Mouse (Mus musculus): ENCODE results near the gene Lat. TPM values are rescaled to one million over a fixed set of nuclear protein-coding genes. Genes with fewer than 3 reads are reported as not detected.
"Not testable (repeated sequence)": the region's sequence is repeated elsewhere in the genome, so short reads cannot be mapped to it uniquely, and the experiment has no call there.

The Lat gene
- polyA plus RNA-seq, 1 experiment from 2014 or later = 4.5 TPM

GRCm38 (mm10) chr7:126329907-126330645, 39.3 kb downstream of the Lat start:
- ATAC-seq (ENCODE audit: low read depth) = no peak
- Histone ChIP-seq H3K4me1 (replicated peaks; ENCODE audit: control insufficient read depth, insufficient read depth, low read length) (no peaks in the 10 kb centered on the region), H3K4me2 (ENCODE audit: low read depth, low read length) (no peak overlapping the region), H3K9ac (ENCODE audit: low read length) (no peak overlapping the region), H3K27ac (ENCODE audit: low read length) (no peak overlapping the region), H3K9me3 (ENCODE audit: control insufficient read depth, low read length) (no peaks in the 10 kb centered on the region), H3K4me3 (ENCODE audit: low read length) (no peak overlapping the region), H3K27me3 (ENCODE audit: control insufficient read depth, insufficient read depth, low read depth, low read length) (no peaks in the 10 kb centered on the region), H3K36me3 (ENCODE audit: control insufficient read depth, insufficient read depth, low read length) (no peaks in the 10 kb centered on the region)
- 75% methylated on average over 9 of the region's 9 CpGs for WGBS

DNA sequence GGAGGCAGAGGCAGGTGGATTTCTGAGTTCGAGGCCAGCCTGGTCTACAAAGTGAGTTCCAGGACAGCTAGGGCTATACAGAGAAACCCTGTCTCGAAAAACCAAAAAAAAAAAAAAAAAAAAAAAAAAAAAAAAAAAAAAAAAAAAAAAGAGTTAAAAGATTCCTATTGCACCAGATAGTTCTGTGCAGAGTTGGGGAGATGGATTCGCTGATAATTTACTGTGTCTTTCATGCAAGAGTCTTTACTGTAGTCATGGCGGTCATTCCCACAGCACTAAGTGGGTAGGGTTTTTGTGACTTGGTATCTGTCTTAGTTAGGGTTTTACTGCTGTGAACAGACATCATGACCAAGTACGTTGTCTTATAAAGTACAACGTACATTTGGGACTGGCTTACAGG, 40.5 kb downstream of the Lat start:
- not testable (repeated sequence) for H3K9me3 ChIP-seq (ENCODE audit: control insufficient read depth, low read length); H3K36me3 ChIP-seq (ENCODE audit: control insufficient read depth, insufficient read depth, low read length); H3K9ac ChIP-seq (ENCODE audit: low read length); ATAC-seq (ENCODE audit: low read depth); H3K4me1 ChIP-seq (replicated peaks; ENCODE audit: control insufficient read depth, insufficient read depth, low read length); H3K4me3 ChIP-seq (ENCODE audit: low read length); H3K4me2 ChIP-seq (ENCODE audit: low read depth, low read length); H3K27me3 ChIP-seq (ENCODE audit: control insufficient read depth, insufficient read depth, low read depth, low read length); H3K27ac ChIP-seq (ENCODE audit: low read length)
- 79% methylated on average over 5 of the region's 6 CpGs for WGBS

GRCm38 (mm10) chr7:126325576-126326273, 43.6 kb downstream of the Lat start:
- 17% methylated on average over 9 of the region's 9 CpGs for WGBS
- not testable (repeated sequence) for H3K4me3 ChIP-seq (ENCODE audit: low read length); H3K4me1 ChIP-seq (replicated peaks; ENCODE audit: control insufficient read depth, insufficient read depth, low read length); H3K36me3 ChIP-seq (ENCODE audit: control insufficient read depth, insufficient read depth, low read length); H3K4me2 ChIP-seq (ENCODE audit: low read depth, low read length); H3K27ac ChIP-seq (ENCODE audit: low read length); H3K9me3 ChIP-seq (ENCODE audit: control insufficient read depth, low read length); H3K9ac ChIP-seq (ENCODE audit: low read length); H3K27me3 ChIP-seq (ENCODE audit: control insufficient read depth, insufficient read depth, low read depth, low read length); ATAC-seq (ENCODE audit: low read depth)

DNA sequence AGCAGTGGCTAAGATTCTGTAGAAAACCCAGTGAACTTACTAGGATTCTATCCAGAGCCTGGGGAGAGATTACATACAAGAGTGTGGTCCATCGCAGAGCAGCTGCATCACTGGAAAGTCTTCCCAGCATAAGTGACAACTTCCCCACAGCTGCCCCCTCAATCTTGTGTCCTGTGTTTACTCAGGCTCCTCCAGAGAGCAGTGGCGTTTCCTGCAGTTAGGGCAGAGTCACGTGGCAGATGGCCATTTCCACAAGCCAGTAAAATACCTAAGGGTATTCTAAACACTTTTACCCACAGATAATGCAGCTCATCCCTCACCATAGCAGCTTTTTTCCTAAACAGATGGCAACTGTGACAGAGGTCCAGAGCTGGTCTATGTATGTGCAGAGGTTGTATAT, 44.6 kb downstream of the Lat start:
- WGBS = 9% methylated on average over 3 of the region's 3 CpGs
- Histone ChIP-seq H3K4me3 (ENCODE audit: low read length) (no peak overlapping the region), H3K9me3 (ENCODE audit: control insufficient read depth, low read length) (no peaks in the 10 kb centered on the region), H3K27ac (ENCODE audit: low read length) (no peak overlapping the region), H3K27me3 (ENCODE audit: control insufficient read depth, insufficient read depth, low read depth, low read length) (no peaks in the 10 kb centered on the region), H3K4me1 (replicated peaks; ENCODE audit: control insufficient read depth, insufficient read depth, low read length) (0 out of 2 replicates have a peak, but pooled peaks cover 3% of the 10 kb centered on the region), H3K9ac (ENCODE audit: low read length) (no peak overlapping the region; the same call in 1 of the 2 replicates), H3K4me2 (ENCODE audit: low read depth, low read length) (no peak overlapping the region), H3K36me3 (ENCODE audit: control insufficient read depth, insufficient read depth, low read length) (no peaks in the 10 kb centered on the region)
- no peak for ATAC-seq (ENCODE audit: low read depth)

GRCm38 (mm10) chr7:126323729-126324128, 45.6 kb downstream of the Lat start:
- WGBS = 5% methylated on average over 11 of the region's 11 CpGs
- Histone ChIP-seq H3K4me2 (ENCODE audit: low read depth, low read length) (no peak overlapping the region), H3K4me3 (ENCODE audit: low read length) (no peak overlapping the region), H3K27ac (ENCODE audit: low read length) (no peak overlapping the region), H3K9ac (ENCODE audit: low read length) (no peak overlapping the region), H3K4me1 (replicated peaks; ENCODE audit: control insufficient read depth, insufficient read depth, low read length) (0 out of 2 replicates have a peak, but pooled peaks cover 3% of the 10 kb centered on the region), H3K36me3 (ENCODE audit: control insufficient read depth, insufficient read depth, low read length) (no peaks in the 10 kb centered on the region), H3K27me3 (ENCODE audit: control insufficient read depth, insufficient read depth, low read depth, low read length) (no peaks in the 10 kb centered on the region), H3K9me3 (ENCODE audit: control insufficient read depth, low read length) (no peaks in the 10 kb centered on the region)
- no peak for ATAC-seq (ENCODE audit: low read depth)

GRCm38 (mm10) chr7:126314273-126314672, 55.1 kb downstream of the Lat start:
- no peak overlapping the region for H3K4me2 ChIP-seq (ENCODE audit: low read depth, low read length)
- no peak overlapping the region for H3K27ac ChIP-seq (ENCODE audit: low read length)
- WGBS = 51% methylated on average over 8 of the region's 8 CpGs
- no peaks in the 10 kb centered on the region for H3K4me1 ChIP-seq (replicated peaks; ENCODE audit: control insufficient read depth, insufficient read depth, low read length)
- no peak overlapping the region for H3K4me3 ChIP-seq (ENCODE audit: low read length)
- H3K9ac ChIP-seq (ENCODE audit: low read length) = no peak overlapping the region
- H3K36me3 ChIP-seq (ENCODE audit: control insufficient read depth, insufficient read depth, low read length) = no peaks in the 10 kb centered on the region
- H3K27me3 ChIP-seq (ENCODE audit: control insufficient read depth, insufficient read depth, low read depth, low read length) = no peaks in the 10 kb centered on the region
- no peaks in the 10 kb centered on the region; the same call in 1 of the 2 replicates for H3K9me3 ChIP-seq (ENCODE audit: control insufficient read depth, low read length)
- ATAC-seq (ENCODE audit: low read depth) = no peak

Small RNA genes lying within 50 kb of the gene (microRNA-seq; reads per million reads assigned to microRNA genes)
- gene Mir7058 = not detected

Other genes starting within 250 kb of the Lat start
- gene Xpo6, start 169.1 kb downstream of the Lat start, polyA plus RNA-seq (2015; fragmentation: Nextera tagmentation; extraction: Ambion mirVana) = 32.3 and 37.5 TPM in 2 replicates
- gene Sbk1, start 97.0 kb downstream of the Lat start, polyA plus RNA-seq (2015; fragmentation: Nextera tagmentation; extraction: Ambion mirVana) = 14.0 and 16.5 TPM in 2 replicates
- gene Spns1, start 7.9 kb upstream of the Lat start, polyA plus RNA-seq (2015; fragmentation: Nextera tagmentation; extraction: Ambion mirVana) = 54.3 and 55.1 TPM in 2 replicates
- gene Nfatc2ip, start 27.2 kb upstream of the Lat start, polyA plus RNA-seq (2015; fragmentation: Nextera tagmentation; extraction: Ambion mirVana) = 2.3 and 2.4 TPM in 2 replicates
- 0.09 and 0.11 TPM in 2 replicates for gene Cd19, start 45.3 kb upstream of the Lat start, polyA plus RNA-seq (2015; fragmentation: Nextera tagmentation; extraction: Ambion mirVana)
- 34.2 and 35.3 TPM in 2 replicates for gene Rabep2, start 59.2 kb upstream of the Lat start, polyA plus RNA-seq (2015; fragmentation: Nextera tagmentation; extraction: Ambion mirVana)
- 5.1 and 33.6 TPM in 2 replicates for gene Atp2a1, start 93.5 kb upstream of the Lat start, polyA plus RNA-seq (2015; fragmentation: Nextera tagmentation; extraction: Ambion mirVana)
- 47.2 and 48.5 TPM in 2 replicates for gene Sh2b1, start 105.9 kb upstream of the Lat start, polyA plus RNA-seq (2015; fragmentation: Nextera tagmentation; extraction: Ambion mirVana)
- 106 and 112 TPM in 2 replicates for gene Tufm, start 117.8 kb upstream of the Lat start, polyA plus RNA-seq (2015; fragmentation: Nextera tagmentation; extraction: Ambion mirVana)
- 36.0 and 38.5 TPM in 2 replicates for gene Atxn2l, start 133.9 kb upstream of the Lat start, polyA plus RNA-seq (2015; fragmentation: Nextera tagmentation; extraction: Ambion mirVana)
- 181 and 187 TPM in 2 replicates for gene Eif3c, start 196.8 kb upstream of the Lat start, polyA plus RNA-seq (2015; fragmentation: Nextera tagmentation; extraction: Ambion mirVana)
- gene Apobr, start 215.4 kb upstream of the Lat start, polyA plus RNA-seq (2015; fragmentation: Nextera tagmentation; extraction: Ambion mirVana) = 1.6 and 2.3 TPM in 2 replicates
- 31.2 and 31.7 TPM in 2 replicates for gene Cln3, start 216.2 kb upstream of the Lat start, polyA plus RNA-seq (2015; fragmentation: Nextera tagmentation; extraction: Ambion mirVana)
- gene Il27, start 225.4 kb upstream of the Lat start, polyA plus RNA-seq (2015; fragmentation: Nextera tagmentation; extraction: Ambion mirVana) = not detected in 2 replicates

Measured in lung, embryonic 16.5 days (tissue).